Mouse (Mus musculus) gastrocnemius, postnatal 36 days (tissue): ENCODE data around the gene Ndufc1. TPM values are rescaled to one million over a fixed set of nuclear protein-coding genes. Genes with fewer than 3 reads are reported as not detected.
"Not testable (repeated sequence)": the region's sequence is repeated elsewhere in the genome, so short reads cannot be mapped to it uniquely, and the experiment has no call there.

ENCODE experiments used
- DNase-seq, 2 experiments: peaks; one replicate each; pipeline ENCODE4 v3.0.0; 2022
- intact Hi-C: fragments of 180-260 bp; cut with DNase I; formaldehyde crosslinking; loops from one replicate; pipeline ENCODE4 v1.15.1; 2025
- total RNA-seq, 2 experiments: library from RNA; stranded (reverse); gene quantifications; 2 replicates each; pipeline ENCODE4 v1.2.3; 2021

Ndufc1 gene
- total RNA-seq, 2 experiments from 2014 or later = 1,029 to 1,117 TPM

DNA sequence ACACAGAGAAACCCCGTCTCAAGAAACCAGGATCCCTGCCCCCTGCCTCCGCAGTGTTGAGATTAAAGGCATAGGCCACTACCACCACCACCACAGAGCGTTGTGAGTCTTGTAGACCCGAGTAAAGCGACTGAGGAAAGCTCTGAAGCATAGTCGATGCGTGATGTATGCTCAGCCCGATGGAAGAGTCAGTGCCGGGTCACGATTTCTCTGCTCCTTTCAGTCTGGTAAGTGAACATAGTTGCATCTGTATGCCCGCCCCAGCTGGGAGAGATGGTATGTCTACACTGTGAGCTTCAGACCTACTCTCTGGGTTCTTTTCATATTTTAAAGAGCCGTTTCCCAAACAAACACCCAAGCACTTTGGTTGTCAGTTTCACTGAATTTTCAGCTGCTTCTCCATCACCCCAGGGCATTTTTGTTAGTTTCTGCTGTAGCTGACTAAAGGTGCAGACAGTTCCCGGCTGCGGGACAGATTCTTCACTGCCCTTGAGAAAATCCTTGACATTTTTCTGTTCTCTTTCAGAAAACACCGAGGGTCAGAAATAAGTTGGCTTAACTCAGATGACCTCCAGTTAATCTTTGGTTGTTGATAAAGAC, 11.0 kb downstream of the Ndufc1 start:
- DNase-seq = no peak
- intact Hi-C loops = no loop called here

DNA sequence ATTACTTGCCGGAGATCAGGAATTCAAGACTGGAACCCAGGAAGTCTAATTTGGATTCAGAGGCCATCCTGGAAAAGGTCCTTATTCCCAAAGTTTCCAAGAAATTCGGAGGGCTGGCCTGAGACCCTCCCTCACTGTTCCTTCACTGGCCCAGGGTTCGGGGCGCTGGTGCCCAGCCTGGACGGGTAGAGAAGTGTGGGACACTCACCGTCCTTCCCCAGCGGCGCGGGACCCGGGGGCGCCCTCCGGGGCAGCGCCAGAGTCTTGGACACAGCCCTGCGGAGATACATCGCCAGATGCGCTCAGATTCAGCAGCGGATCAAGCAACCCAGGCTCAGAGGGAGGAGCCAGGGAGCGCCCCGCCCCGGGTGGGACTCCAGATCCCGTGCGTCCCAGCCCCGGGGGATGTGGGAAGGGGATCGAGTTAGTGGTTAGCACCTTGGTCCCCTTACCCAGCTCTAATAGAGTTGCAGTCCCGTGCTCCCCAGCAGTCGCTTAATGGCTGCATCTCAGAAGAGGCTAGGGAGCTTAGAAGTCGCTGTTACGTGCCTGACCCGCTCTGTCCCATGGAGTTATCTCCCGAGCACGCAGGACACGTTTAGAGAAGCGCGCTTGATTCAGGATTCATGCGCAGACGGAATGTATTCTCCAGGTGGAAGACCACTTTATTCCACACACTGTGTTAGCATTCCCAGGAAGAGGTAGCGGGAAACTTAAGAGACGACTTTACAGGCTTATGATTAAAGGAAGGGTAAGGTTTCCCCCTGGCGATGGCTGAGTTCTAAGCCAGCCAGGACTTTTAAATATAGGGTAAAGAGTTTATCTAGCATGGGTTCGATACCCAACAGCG, 12.3 kb downstream of the Ndufc1 start, which contains the start of gene Mgarp:
Gene Mgarp (minus strand): TSS at position 520 of the 850 bp plus-strand sequence.
- peak; percentile 48 to 69 for DNase-seq
- intact Hi-C loops = no loop called here

DNA sequence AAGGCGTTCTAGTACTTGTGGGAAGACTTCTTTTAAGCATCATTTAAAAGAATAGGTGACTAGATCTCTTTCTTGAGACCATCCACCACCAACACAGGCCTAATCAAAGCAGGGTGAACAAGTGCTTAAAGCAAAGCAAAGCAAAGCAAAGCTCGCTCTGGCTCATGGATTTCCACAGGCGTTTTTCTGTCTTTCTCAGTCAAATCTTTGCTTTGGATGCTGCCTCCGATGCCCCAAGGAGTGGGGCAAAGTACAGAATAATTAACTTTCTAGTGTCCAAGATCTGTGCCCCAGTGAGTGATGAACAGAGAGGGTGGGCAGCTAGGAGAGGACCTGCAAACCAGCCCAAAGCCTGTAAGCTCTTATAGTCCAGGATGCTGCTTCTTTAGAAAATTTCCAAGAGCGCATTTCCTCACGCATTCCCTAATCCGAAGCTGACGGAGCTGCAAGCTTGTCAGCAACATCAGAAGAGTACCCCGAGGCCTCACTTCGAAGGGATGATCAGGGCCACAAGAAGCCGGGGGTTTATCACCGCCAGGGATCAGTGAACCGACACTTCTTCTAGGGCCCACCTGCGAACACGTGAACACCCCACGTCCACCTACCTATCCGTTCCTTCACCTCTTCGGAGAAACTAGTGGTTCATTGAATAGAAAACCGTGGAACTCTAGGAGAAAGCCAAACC, 13.2 kb downstream of the Ndufc1 start:
- no peak for DNase-seq
- intact Hi-C loops = no loop called here

DNA sequence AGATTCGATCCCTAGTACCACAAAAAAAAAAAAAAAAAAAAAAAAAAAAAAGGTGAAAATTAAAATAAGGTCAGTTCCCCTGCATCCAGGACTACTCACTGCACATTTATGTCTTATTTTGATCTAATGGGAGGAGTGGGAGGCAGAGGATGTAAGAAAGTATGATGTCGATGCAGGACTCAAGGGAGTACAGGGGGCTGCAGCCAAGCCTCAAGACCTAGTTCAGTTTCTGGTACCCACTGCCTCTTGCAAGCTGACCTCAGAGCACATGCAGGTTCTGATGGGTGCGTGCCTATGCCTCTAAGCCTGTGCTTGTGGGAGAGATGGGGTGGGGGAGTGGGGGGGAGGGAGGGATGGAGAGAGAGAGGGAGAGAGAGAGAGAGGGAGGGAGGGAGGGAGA, 13.9 kb downstream of the Ndufc1 start:
- intact Hi-C loops = no loop called here
- no peak for DNase-seq

DNA sequence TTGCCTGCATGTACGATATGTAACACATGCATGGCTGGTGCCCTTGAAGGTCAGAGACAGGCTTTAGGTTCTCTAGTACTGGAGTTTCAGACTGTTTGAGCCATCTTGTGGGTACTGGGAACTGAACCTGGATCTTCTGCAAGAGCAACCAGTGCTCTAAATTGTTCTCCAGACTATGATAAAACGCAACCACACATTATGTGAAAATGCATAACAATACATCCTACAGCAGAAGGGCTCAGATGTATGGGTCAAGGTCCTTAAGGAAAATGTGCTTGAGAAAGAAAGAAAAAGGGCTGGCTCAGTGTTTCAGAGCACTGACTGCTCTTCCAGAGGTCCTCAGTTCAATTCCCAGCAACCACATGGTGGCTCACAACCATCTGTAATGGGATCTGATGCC, 15.1 kb downstream of the Ndufc1 start:
- no peak for DNase-seq
- intact Hi-C loops = no loop called here

DNA sequence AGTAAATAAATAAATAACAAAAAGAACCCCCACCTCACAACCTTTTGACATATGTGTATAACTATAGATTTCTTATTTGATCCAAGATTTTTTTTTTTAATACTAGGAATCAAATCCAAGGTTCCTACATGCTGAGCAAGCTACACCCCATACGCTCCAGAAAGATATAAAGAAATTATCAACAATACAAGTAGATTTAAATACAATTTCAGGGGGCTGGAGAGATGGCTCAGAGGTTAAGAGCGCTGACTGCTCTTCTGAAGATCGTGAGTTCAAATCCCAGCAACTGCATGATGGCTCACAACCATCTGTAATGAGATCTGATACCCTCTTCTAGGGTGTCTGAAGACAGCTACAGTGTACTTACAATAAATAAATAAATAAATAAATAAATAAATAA, 15.8 kb downstream of the Ndufc1 start:
- DNase-seq, intact Hi-C loops: not testable (repeated sequence)

DNA sequence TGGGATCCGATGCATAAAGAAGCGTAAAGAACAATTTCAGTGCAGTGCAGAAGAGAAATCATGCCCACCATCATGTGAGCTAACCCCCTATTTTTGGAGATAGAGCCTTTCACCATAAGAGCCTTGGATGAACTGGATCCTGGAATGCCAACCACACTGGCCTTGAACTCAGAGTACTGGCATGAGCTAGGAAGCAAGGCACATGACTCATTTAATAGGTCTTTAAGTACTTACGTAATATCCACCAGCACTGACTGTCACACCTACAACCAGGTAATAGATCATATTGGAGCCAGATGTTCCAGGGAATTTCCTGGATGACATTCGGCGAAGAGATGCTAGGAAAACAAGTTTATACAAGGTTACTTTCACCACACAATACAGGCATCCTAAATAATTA, 17.2 kb downstream of the Ndufc1 start:
- intact Hi-C loops = no loop called here

DNA sequence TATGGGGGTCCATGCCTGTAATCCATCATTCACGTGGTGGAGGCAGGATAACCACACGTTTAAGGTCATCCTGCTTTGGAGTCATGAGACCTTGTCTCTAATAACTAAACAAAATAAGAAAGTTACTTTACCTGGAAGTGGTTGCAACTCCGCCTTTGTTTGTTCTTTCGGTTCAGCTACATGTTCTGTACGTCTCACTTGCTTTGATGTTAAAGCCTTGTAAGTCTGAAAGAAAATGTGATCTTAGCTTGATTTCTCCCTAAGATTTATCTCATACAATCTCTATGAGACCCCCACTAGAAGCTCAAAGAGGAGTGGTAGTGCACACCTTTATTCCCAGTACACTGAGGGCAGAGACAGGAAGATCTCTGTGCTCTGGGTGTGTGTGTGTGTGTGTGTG, 17.7 kb downstream of the Ndufc1 start:
- intact Hi-C loops = no loop called here
- DNase-seq = no peak

More for the DNA sequence above, 17.2 kb downstream of the Ndufc1 start:
- no peak for DNase-seq

DNA sequence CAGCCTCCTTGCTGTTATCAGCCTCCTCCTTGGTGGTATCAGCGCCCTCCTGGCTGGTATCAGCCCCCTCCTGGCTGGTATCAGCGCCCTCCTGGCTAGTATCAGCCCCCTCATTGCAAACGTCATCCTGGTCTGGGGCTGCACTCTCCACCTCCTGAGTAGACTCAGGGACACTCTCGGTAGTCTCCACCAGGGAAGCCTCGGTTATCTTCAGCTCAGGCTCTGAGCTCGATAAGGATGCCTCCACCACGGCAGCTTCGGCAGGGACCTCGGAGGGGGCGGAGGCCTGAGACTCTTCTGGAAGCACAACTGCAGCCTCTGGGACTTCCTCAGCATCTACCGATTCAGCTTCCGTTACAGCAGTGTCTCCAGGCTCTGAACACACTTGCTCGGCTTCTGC, 19.9 kb downstream of the Ndufc1 start:
- intact Hi-C loops = no loop called here
- DNase-seq = no peak

DNA sequence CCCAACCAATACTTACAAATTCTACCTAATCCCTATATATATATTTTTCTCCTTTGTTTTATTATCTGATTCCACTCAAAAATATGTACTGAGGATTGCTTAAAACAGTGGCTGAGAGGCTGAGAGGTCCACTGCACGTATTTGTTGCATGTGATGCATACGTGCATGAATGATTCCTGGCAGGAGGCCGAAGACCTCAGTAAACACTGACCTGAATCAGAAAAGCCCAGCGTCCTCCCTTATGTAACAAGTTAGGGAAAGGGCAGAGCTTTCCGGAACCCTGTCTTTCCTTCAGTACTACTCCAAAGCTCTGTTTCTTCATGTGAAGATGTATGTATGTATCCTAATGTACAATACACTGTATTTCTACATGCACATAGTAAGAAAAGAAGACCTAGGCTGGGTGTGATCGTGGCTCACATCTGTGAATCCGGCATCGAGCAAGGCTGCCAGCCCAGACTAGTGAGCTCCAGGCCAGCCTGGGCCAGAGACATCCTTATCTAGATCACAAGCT, 20.9 kb downstream of the Ndufc1 start:
- DNase-seq = no peak
- intact Hi-C loops = no loop called here

DNA sequence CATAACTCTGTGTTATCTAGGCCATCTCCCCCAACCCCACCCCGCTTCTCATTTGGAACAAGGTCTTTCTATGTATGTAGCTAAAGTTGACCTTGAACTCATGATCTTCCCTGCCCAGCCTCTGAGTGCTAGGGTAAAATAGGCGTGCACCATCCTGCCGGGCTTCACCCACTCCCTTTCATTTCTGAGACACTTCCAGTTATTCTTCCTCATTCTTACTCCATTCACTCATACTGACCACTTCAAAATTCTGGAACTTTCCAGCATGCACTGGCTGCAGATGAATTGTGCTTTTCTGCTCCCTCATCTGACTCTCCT, 21.7 kb downstream of the Ndufc1 start:
- DNase-seq = no peak
- intact Hi-C loops = no loop called here

DNA sequence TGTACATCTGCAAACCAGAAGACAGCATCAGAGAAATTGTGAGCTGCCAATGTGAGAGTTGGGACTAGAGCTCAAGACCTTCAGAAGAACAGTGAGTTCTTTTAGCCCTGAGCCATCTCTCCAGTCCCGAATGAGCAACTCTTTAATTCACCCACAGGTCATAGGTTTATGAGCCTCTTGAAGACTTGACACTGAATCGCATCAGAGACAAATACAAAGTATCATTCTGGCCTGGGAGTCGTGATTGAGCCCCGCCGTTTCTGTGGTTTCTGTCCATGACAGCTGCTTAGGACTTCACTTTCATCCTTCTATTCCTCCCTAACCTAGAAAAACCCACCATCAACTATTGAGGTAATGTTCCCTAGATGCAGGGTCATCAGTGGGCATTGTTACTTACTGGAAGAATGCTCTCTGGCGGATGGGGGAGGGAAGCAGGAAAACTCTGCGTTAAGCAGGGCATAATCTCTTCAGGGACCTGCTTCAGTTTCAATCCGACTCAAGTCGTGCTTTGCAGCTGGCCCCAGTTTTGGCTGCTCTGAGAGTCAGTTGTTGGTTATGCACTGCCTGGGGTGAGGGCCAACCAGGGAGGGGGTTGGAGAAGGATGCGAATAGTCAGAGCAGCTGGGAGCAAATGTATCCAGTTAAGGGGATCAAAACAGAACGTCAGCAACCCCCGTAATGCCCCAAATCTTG, 22.2 kb downstream of the Ndufc1 start:
- intact Hi-C loops = no loop called here
- DNase-seq = peak; percentile 26 to 31

DNA sequence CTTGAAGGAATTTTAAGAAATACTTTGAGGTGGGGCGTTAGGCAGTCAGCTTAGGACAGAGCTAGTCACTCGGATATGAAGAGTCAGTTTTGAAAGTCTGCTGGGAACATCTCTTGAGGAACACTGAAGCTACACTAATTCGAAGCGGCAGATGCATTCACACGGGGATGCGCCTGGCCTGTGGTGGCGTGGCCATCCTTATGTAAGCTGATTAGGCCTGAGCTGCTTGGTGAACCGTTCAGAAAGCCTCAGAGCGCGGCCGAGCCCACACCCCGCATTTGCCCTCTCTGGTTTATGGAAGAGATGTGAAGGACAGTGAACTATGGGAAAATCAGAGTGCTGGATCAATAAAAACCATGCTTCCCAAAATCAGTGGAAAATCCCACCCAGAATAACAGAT, 25.4 kb downstream of the Ndufc1 start:
- intact Hi-C loops = no loop called here
- DNase-seq = no peak

DNA sequence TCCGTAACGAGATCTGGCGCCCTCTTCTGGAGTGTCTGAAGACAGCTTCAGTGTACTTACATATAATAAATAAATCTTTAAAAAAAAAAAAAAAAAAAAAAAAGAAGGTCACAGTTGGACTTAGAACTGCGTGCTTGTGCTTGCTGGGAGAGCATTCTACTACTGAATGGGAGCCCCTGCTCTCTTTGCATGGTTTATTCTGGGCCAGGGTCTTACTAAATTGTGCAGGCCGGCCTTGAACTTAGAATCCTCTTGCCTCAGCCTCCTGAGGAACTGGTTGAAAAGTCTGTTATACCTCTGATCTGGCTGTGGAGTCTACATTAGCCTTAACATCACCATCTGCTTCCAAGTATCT, 28.2 kb downstream of the Ndufc1 start:
- no peak for DNase-seq
- intact Hi-C loops = no loop called here

DNA sequence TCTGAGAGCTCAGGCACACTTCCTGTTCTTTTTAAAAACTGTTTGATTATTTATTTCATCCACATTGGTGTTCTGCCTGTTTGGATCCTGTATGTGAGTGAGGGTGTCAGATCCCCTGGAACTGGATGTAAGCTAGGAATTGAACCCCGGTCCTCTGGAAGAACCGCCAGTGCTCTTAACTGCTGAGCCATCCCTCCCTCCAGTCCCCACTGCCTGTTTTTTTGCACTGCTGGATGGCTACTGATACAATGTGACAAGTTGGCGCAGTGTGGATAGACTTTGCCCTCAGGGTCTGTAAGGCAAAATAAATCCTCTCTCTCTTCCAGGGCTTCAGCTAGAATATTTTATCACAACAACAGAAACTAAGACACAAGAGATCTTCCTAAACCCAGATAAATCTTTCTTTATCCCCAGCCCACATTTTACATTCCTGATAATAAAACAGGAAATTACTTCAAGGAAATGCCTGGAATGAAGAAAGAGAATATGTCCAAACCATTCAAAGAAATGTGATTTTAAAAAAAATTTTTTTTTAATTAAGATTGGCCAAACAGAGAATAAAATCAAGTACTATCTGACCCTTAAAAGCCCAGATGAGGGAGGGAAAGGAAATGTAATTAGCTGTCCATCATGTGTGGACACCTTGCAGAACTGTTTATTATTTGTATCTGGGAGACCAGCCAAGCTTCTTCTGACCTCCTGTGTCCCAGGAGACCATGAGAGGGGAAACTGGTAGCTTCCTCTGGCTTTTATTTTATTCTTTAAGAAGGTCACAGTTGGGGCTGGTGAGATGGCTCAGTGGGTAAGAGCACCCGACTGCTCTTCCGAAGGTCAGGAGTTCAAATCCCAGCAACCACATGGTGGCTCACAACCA, 28.8 kb downstream of the Ndufc1 start:
- intact Hi-C loops = no loop called here
- no peak for DNase-seq

DNA sequence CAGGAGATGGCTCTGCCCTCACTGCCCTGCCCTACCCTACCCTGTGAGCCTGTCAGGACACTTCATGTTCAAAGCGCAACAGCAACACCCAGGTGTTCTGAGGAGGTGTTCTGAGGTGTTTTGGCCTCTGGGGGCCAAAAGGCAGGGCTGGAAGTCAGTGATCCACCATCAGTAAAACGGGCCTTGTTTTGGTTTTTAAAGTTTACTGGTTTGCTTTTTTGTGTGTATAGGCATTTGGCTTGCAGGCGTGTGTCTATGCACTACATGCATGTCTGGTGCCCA, 30.2 kb downstream of the Ndufc1 start:
- intact Hi-C loops = no loop called here

DNA sequence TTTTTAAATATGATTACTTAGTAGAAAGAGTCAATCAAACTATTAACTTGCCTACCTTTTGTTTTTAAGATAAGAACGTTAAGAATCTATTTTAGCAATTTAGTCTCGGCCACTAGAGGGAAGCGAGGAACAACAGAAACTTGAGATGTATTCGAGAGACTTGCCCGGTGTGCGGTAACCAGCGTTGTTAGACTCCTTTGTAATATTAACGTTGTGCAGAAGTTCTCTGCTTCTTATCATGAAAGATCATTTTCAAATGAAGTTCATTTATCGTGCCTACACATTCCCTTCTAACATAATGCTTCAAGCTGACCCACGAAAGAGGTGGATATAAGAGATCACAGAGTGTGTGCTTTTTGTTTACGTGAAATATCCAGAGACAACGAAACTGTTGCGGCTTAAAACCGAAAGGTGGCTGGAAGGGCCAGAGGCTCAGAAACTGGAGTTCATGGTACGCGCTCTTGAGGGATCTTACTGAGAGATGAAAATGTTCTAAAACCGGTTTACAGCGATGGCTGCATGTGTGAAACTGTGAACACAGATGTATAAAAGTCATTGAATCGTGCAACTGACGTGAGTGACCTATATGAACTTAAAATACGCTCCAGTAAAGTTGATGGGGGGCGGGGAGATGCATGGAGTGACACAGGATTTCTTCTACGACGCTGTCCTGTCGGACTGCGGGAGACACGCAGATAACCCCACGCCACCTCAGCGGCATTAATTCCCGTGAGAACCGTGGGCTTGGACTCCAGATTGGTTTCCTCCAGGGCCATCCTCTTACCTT, 30.7 kb downstream of the Ndufc1 start:
- intact Hi-C loops = no loop called here
- no peak for DNase-seq

More for the DNA sequence above, 30.2 kb downstream of the Ndufc1 start:
- DNase-seq = no peak

DNA sequence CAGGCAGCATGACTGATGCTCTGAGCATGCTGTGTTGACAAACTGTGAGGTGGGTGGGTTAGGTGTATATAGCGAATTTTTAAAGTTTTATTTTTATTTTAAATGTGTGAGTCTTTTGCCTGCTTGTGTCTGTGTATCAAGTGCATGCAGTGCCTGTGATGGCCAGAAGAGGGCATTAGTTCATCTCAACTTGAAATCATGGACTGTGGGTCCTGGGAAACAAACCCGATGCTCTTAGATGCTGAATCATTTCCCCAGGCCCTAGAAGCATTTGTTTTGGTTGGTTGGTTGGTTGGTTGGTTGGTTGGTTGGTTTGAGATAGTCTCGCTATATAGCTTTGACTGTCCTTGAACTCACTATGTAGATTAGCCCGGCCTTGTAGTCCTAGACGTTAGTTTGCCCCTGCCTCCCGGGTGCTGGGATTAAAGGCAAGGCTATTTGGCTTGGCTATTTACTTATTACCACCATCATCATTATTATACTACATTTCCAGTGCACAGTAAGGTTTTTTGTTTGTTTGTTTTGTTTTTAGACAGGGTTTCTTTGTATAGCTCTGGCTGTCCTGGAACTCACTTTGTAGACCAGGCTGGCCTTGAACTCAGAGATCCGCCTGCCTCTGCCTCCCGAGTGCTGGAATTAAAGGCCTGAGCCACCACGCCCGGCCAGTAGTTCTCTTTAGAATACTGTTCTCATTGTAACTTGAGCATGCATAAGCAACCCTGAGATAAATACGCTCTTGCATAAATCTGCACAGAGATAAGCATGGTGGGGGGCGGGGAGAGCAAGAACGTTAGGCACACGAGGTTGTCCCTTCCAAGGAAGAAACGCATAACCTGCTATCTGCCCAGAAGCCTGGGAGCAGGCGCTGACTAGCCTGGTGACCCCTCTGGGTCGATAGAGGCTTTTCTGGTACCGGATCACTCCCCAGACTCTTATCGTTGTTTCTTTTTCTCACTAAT, 33.2 kb downstream of the Ndufc1 start:
- DNase-seq = peak; percentile 37 to 47
- intact Hi-C loops = no loop called here
